Mouse (Mus musculus) olfactory bulb, adult 2 months (tissue): ENCODE measurements around the gene Tnfsf10. TPM values are rescaled to one million over a fixed set of nuclear protein-coding genes. Genes with fewer than 3 reads are reported as not detected.

ENCODE experiments used
- H3K27ac ChIP-seq: fragments of 200-500 bp; 2 replicates; pipeline ENCODE4 v1.5.1; 2012; ENCODE audit warnings: low read depth, low read length; ENCODE audit not compliant: insufficient read depth
- H3K4me1 ChIP-seq: fragments of 200-500 bp; 2 replicates; pipeline ENCODE4 v1.6.1; 2012; ENCODE audit warnings: low read length; ENCODE audit not compliant: control insufficient read depth, insufficient read depth
- H3K4me3 ChIP-seq: fragments of 200-500 bp; 2 replicates; pipeline ENCODE4 v1.5.1; 2012; ENCODE audit warnings: mild to moderate bottlenecking, low read depth, low read length, moderate library complexity; ENCODE audit not compliant: insufficient read depth
- CTCF ChIP-seq: fragments of 200-500 bp; IDR thresholded peaks from 2 replicates; pipeline ENCODE4 v1.5.1; 2012; ENCODE audit warnings: low read depth, mild to moderate bottlenecking, low read length, moderate library complexity; ENCODE audit not compliant: insufficient read depth
- POLR2A ChIP-seq: fragments of 200-500 bp; IDR thresholded peaks from 2 replicates; pipeline ENCODE4 v1.6.1; 2012; ENCODE audit warnings: mild to moderate bottlenecking, low read depth, low read length, moderate library complexity; ENCODE audit not compliant: insufficient read depth
- WGBS: fragments of 180-500 bp; shearing (Covaris S2); methylation state at CpG from one replicate; pipeline ENCODE4 v1.1.7; 2018; 5-methylcytosine and 5-hydroxymethylcytosine counted together
- polyA plus RNA-seq: library from polyadenylated mRNA; stranded (reverse); fragments of >200 nt; gene quantifications from 2 replicates; pipeline ENCODE4 v1.2.4, GENCODE M21; 2012; ENCODE audit warnings: low replicate concordance; ENCODE audit not compliant: missing spikeins, insufficient read depth, insufficient read length

Tnfsf10 gene
- polyA plus RNA-seq, 1 experiment = not detected

DNA sequence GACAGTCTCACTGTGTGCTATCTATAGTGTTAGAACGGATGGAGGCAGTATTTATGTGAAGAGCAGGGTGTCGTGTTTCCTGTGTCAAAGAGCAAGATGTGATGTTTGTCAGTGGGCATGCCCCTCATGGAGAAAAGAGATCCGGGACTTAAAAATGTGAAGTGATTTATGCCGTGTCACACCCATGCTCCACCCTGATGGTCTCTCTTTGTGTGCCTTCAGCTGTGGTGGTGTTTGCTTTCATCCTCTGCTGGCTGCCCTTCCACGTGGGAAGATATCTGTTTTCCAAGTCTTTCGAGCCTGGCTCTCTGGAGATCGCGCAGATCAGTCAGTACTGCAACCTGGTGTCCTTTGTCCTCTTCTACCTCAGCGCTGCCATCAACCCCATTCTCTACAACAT, 57.6 kb downstream of the Tnfsf10 start:
- TF ChIP-seq POLR2A (no peak), CTCF (no peak)
- 62% methylated on average over 9 of the region's 9 CpGs for WGBS
- H3K27ac ChIP-seq = no peak overlapping the region

DNA sequence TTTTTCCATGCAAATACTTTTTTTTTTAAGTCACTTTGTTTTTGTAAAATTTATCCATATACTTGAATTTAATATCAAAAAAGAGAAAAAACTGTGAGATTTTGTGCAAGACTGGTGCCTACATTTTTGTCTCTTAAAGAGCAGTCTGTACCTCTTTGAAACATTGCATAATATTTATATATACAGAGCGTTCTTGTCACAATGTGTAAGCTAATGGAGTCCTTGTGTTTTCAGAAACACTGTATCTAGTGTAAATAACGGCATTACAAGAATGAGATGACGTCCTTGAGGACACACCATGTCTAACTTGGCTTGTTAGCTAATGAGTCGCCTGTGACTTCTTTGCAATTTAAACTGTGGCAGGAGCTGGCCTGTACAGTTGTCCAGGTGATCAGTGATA, 61.1 kb downstream of the Tnfsf10 start:
- Histone ChIP-seq H3K4me1 (no peaks in the 10 kb centered on the region), H3K4me3 (no peak overlapping the region), H3K27ac (no peak overlapping the region)
- 77% methylated on average over 4 of the region's 4 CpGs for WGBS
- TF ChIP-seq CTCF = no peak
- TF ChIP-seq POLR2A = no peak

More for the DNA sequence above, 57.6 kb downstream of the Tnfsf10 start:
- Histone ChIP-seq H3K4me3 (no peak overlapping the region), H3K4me1 (peaks cover 13% of the 10 kb centered on the region)

DNA sequence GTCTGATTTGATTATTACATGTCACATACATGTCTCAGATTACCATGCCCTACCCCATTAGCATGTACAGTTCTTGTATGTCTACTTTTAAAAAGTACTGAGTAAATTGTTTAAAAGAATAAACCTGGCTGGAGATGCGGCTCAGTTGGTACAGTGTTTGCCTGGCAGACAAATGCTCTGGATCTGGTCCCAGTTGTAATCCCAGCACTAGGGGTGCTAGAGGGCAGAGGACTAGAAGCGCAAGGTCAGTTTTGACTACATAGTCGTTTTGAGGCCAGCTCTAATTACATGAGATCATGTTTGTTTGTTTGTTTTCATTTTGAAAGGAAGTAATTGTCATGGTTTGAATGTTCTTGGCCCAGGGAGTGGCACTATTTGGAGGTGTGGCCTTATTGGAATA, 68.0 kb downstream of the Tnfsf10 start:
- TF ChIP-seq CTCF (no peak), POLR2A (no peak)
- H3K4me1 ChIP-seq = no peaks in the 10 kb centered on the region
- 64% methylated on average over 3 of the region's 3 CpGs for WGBS
- no peak overlapping the region for H3K4me3 ChIP-seq
- no peak overlapping the region for H3K27ac ChIP-seq

DNA sequence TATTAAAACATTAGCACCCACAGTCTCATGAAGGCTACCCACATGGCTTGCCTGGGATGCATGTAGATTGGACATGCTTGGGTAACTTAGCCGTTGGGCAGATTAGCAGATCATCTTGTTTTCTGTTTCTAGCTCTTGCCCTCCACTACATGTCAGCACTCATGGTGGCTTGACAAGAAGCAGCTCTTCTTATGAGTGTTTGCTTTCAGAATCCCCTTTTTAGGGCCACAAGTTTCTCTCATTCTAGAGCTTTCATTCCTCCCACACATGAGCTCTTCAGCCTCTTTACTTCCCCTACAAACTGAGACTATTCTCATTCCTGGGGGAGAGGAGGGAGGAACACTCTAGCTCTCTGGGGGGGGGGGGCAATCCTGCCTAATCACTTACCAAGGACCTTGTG, 73.1 kb downstream of the Tnfsf10 start:
- H3K4me1 ChIP-seq = no peaks in the 10 kb centered on the region
- H3K4me3 ChIP-seq = no peak overlapping the region
- WGBS = 80% methylated on average over 1 of the region's 1 CpGs
- TF ChIP-seq CTCF (no peak), POLR2A (no peak)
- no peak overlapping the region for H3K27ac ChIP-seq

Other genes with a start within 250 kb of the Tnfsf10 start
- gene Ect2, start 163.2 kb upstream of the Tnfsf10 start, polyA plus RNA-seq = not detected in 2 replicates
- gene Nceh1, start 134.1 kb upstream of the Tnfsf10 start, polyA plus RNA-seq = not detected in 2 replicates
- not detected in 2 replicates for gene Ghsr, start 54.3 kb downstream of the Tnfsf10 start, polyA plus RNA-seq